Mouse (Mus musculus) stomach, embryonic 16.5 days (tissue): Measurements from ENCODE around the gene Pyroxd1. TPM values are rescaled to one million over a fixed set of nuclear protein-coding genes. Genes with fewer than 3 reads are reported as not detected.

ENCODE experiments used
- ATAC-seq: fragments of 200-750 bp; cut with Nextera tagmentation; 2 replicates; pipeline ENCODE4 v1.8.0; 2017; ENCODE audit warnings: moderate number of reproducible peaks, moderate TSS enrichment; ENCODE audit not compliant: insufficient read depth, low FRiP score
- H3K27ac ChIP-seq: fragments of 300-500 bp; sonication (generic); 2 replicates; pipeline ENCODE4 v1.5.1; 2014; ENCODE audit warnings: low read length
- H3K27me3 ChIP-seq: fragments of 300-500 bp; sonication (generic); 2 replicates; pipeline ENCODE4 v1.6.1; 2014; ENCODE audit warnings: low read length, control low read depth, mixed read lengths; ENCODE audit not compliant: control insufficient read depth, insufficient read depth
- H3K36me3 ChIP-seq: fragments of 300-500 bp; sonication (generic); 2 replicates; pipeline ENCODE4 v1.6.1; 2014; ENCODE audit warnings: low read length; ENCODE audit not compliant: control insufficient read depth, insufficient read depth
- H3K4me1 ChIP-seq: fragments of 300-500 bp; sonication (generic); 2 replicates; pipeline ENCODE4 v1.6.1; 2014; ENCODE audit warnings: low read length, control low read depth, mixed read lengths; ENCODE audit not compliant: control insufficient read depth, insufficient read depth
- H3K4me2 ChIP-seq: fragments of 300-500 bp; sonication (generic); 2 replicates; pipeline ENCODE4 v1.6.1; 2014; ENCODE audit warnings: low read depth, low read length, mixed read lengths
- H3K4me3 ChIP-seq: fragments of 300-500 bp; sonication (generic); replicated peaks from 2 replicates; pipeline ENCODE4 v1.5.1; 2014; ENCODE audit warnings: mild to moderate bottlenecking, low read length
- H3K9ac ChIP-seq: fragments of 300-500 bp; sonication (generic); 2 replicates; pipeline ENCODE4 v1.6.1; 2014; ENCODE audit warnings: low read length
- H3K9me3 ChIP-seq: fragments of 300-500 bp; sonication (generic); replicated peaks from 2 replicates; pipeline ENCODE4 v1.6.1; 2016; ENCODE audit warnings: low read length, control low read depth; ENCODE audit not compliant: control insufficient read depth
- WGBS: fragments of 180-500 bp; shearing (Covaris S2); extraction: QIAGEN DNeasy Blood & Tissue Kit; methylation state at CpG from one replicate; pipeline ENCODE4 v1.1.7; 2014; 5-methylcytosine and 5-hydroxymethylcytosine counted together
- polyA plus RNA-seq: library from polyadenylated mRNA; unstranded; fragments of >200 nt; fragmentation: Nextera tagmentation; extraction: Ambion mirVana; gene quantifications from 2 replicates; pipeline ENCODE4 v1.2.1, GENCODE M21; 2015

The Pyroxd1 gene
- polyA plus RNA-seq, 1 experiment from 2014 or later, result 18.5 TPM

- Histone ChIP-seq H3K9me3 (no peaks in the 10 kb centered on the region), H3K4me3 (peak overlapping the region; percentile 69), H3K4me1 (peaks cover 4% of the 10 kb centered on the region; the same call in 1 of the 2 replicates), H3K27me3 (no peaks in the 10 kb centered on the region), H3K27ac (no peak overlapping the region), H3K9ac (peak overlapping the region; percentile 88), H3K36me3 (no peaks in the 10 kb centered on the region), H3K4me2 (peak overlapping the region; percentile 62)
- WGBS, result 5% methylated on average over 31 of the region's 31 CpGs
- peak; percentile 69 for ATAC-seq
Observed at GRCm38 (mm10) chr6:142386285-142387010, 41.0 kb downstream of the Pyroxd1 start.

- H3K36me3 ChIP-seq, result no peaks in the 10 kb centered on the region
- peak within 1 kb of the TSS; percentile 88 for H3K9ac ChIP-seq
- under 1% methylated on average over 87 of the region's 87 CpGs for whole genome bisulfite sequencing
- no peaks in the 10 kb centered on the region for H3K9me3 ChIP-seq
- peaks cover 4% of the 10 kb centered on the region; the same call in 1 of the 2 replicates for H3K4me1 ChIP-seq
- H3K27ac ChIP-seq, result no peak within 1 kb of the TSS
- no peaks in the 10 kb centered on the region for H3K27me3 ChIP-seq
- peak; percentile 100 for ATAC-seq
- H3K4me2 ChIP-seq, result peak within 1 kb of the TSS; percentile 65
- H3K4me3 ChIP-seq, result peak within 1 kb of the TSS; percentile 69
Observed at GRCm38 (mm10) chr6:142387011-142387754, 41.7 kb downstream of the Pyroxd1 start, which contains the start of the genes Recql and Golt1b. Recql (minus strand) TSS chr6:142387087. Golt1b (plus strand) TSS chr6:142387221.

DNA sequence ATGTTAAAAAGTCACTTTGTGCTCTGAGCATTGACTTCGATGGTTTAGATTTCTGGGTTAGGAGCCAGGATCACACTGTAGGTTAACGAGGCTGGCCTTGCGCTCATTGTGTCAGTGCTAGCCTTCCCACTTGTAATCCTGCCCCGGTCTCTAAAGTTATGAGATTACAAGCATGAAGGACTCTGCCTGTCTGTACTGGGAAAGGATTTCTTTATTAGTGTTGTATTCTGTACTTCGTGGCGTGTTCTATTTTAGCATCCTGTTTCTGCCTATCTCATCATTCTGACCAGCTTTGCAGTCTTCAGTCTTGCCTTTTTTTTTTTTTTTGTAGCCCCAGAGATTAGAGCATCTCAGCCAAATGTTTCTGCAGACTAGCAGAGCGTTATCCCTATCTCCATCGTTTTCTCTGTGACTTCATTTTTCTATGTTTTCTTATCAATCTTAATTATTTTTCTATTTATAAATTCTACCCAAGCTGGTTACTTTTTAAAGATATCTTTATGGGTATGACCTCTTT lies 42.4 kb downstream of the Pyroxd1 start:
- Histone ChIP-seq H3K9me3 (no peaks in the 10 kb centered on the region), H3K9ac (peak overlapping the region; percentile 88), H3K4me2 (peak overlapping the region; percentile 65), H3K4me1 (peaks cover 4% of the 10 kb centered on the region; the same call in 1 of the 2 replicates), H3K4me3 (peak overlapping the region; percentile 69), H3K36me3 (no peaks in the 10 kb centered on the region), H3K27me3 (no peaks in the 10 kb centered on the region), H3K27ac (no peak overlapping the region)
- ATAC-seq, result no peak
- WGBS, result 14% methylated on average over 8 of the region's 8 CpGs

DNA sequence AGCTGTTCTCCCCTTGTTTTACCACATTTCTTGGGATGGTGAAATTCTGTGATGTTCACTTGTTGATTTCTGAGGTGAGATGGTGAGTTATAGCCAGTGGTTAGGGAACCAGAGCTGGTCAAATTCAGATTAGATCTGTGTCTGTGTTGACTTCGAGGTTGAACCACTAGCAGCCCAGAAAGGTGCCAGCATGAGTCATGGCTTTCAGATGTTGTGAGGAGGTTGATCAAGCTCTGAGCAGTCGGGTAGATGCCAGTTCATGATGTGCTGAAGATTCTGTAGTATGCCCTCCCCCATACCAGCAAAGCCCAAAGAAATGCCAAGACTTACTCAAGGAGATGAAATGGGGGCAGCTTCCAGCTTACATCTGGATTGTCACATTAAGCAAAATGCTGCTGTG lies 43.6 kb downstream of the Pyroxd1 start:
- H3K4me1 ChIP-seq, result peaks cover 4% of the 10 kb centered on the region; the same call in 1 of the 2 replicates
- H3K36me3 ChIP-seq, result no peaks in the 10 kb centered on the region
- no peaks in the 10 kb centered on the region for H3K27me3 ChIP-seq
- WGBS, result 75% methylated on average over 2 of the region's 2 CpGs
- ATAC-seq, result no peak
- H3K4me3 ChIP-seq, result no peak overlapping the region
- H3K27ac ChIP-seq, result no peak overlapping the region
- H3K9me3 ChIP-seq, result no peaks in the 10 kb centered on the region
- no peak overlapping the region for H3K4me2 ChIP-seq
- H3K9ac ChIP-seq, result no peak overlapping the region

- 78% methylated on average over 5 of the region's 5 CpGs for WGBS
- ATAC-seq, result no peak
- H3K9ac ChIP-seq, result no peak overlapping the region
Observed at GRCm38 (mm10) chr6:142392312-142392711, 46.9 kb downstream of the Pyroxd1 start.

DNA sequence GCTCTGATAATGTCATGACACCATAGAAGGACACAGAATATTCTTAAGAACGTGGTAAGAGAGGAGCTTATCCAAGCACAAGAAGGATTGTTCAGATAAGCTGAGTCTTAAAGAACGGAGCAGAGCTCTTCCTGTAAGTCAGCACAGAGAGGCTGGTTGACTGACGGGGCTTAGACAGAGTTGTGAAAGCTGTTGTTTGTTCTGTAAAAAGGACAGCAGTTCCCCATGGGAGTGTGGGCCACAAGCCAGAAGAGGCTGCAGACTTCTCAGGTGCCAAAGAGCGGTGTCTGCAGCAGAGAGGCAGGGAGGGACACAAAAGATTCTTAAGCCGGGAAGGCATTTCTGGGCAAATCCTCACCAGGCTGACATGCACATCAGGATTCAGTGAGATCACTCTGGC lies 49.2 kb downstream of the Pyroxd1 start:
- Histone ChIP-seq H3K36me3 (peaks cover 8% of the 10 kb centered on the region), H3K4me2 (no peak overlapping the region), H3K27ac (no peak overlapping the region), H3K4me3 (no peak overlapping the region), H3K27me3 (no peaks in the 10 kb centered on the region), H3K9ac (no peak overlapping the region), H3K4me1 (no peaks in the 10 kb centered on the region), H3K9me3 (no peaks in the 10 kb centered on the region)
- no peak for ATAC-seq
- WGBS, result 82% methylated on average over 5 of the region's 5 CpGs

More at GRCm38 (mm10) chr6:142392312-142392711, 46.9 kb downstream of the Pyroxd1 start:
- no peaks in the 10 kb centered on the region for H3K9me3 ChIP-seq
- peaks cover 4% of the 10 kb centered on the region; the same call in 1 of the 2 replicates for H3K4me1 ChIP-seq
- no peak overlapping the region for H3K4me2 ChIP-seq
- H3K36me3 ChIP-seq, result peaks cover 8% of the 10 kb centered on the region
- no peak overlapping the region for H3K4me3 ChIP-seq
- no peak overlapping the region for H3K27ac ChIP-seq
- no peaks in the 10 kb centered on the region for H3K27me3 ChIP-seq

GRCm38 (mm10) chr6:142395756-142396155 lies 50.3 kb downstream of the Pyroxd1 start:
- WGBS, result 84% methylated on average over 6 of the region's 6 CpGs
- Histone ChIP-seq H3K4me3 (no peak overlapping the region), H3K27ac (no peak overlapping the region), H3K9ac (no peak overlapping the region), H3K4me2 (no peak overlapping the region), H3K9me3 (no peaks in the 10 kb centered on the region), H3K4me1 (no peaks in the 10 kb centered on the region), H3K36me3 (peaks cover 12% of the 10 kb centered on the region), H3K27me3 (no peaks in the 10 kb centered on the region)
- ATAC-seq, result no peak

DNA sequence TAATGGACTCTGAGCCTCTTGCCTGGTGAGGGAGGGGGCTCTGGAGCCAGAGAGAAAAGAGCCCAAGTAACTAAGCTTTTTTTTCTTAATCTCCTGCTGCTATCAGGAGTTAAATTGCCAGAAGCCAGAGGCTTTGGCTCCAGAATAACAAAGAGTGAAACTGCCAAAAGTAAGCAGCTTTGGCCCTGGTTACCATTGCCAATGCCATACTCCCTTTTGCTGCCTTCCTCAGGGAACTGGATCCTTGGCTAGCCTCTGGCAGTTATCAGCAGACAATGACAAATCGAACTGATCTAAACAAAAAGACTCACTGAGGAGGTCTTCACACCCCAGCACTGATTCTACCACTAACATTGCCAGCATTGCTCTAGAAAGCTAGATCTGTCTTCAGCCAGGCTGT lies 65.7 kb downstream of the Pyroxd1 start:
- Histone ChIP-seq H3K9ac (no peak overlapping the region), H3K27ac (no peak overlapping the region), H3K9me3 (no peaks in the 10 kb centered on the region), H3K4me1 (no peaks in the 10 kb centered on the region; the same call in 1 of the 2 replicates), H3K4me3 (no peak overlapping the region), H3K36me3 (no peaks in the 10 kb centered on the region), H3K4me2 (no peak overlapping the region), H3K27me3 (peaks cover 22% of the 10 kb centered on the region)
- ATAC-seq, result no peak
- 29% methylated on average over 1 of the region's 1 CpGs for WGBS
